Mouse (Mus musculus) right cerebral cortex, adult 18-20 months (tissue): ENCODE measurements around the gene Stab1.

Experiments used
- DNase-seq: peaks from one replicate; pipeline ENCODE4 v3.0.0; 2022; ENCODE audit warnings: mixed read lengths

The Stab1 gene

DNA sequence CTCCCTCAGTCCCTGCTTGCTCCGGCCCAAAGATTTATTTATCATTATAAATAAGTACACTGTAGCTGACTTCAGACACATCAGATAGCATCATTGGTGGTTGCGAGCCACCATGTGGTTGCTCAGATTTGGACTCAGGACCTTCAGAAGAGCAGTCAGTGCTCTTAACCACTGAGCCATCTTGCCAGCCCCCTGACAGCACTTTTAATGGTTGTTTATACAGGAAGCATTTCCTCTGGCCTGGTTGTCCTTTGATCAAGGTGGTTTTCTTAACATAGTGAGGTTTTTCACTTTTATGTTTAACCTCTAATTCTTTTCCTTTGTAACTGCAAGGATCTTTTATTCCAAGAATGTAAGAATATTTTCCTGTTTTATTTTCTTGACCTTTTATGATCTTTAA lies 26.0 kb upstream of the Stab1 start:
- DNase-seq: no peak

- DNase-seq: no peak
Measured at GRCm38 (mm10) chr14:31193791-31194190, 25.4 kb upstream of the Stab1 start.

GRCm38 (mm10) chr14:31191936-31192335 lies 23.5 kb upstream of the Stab1 start:
- DNase-seq: no peak

DNA sequence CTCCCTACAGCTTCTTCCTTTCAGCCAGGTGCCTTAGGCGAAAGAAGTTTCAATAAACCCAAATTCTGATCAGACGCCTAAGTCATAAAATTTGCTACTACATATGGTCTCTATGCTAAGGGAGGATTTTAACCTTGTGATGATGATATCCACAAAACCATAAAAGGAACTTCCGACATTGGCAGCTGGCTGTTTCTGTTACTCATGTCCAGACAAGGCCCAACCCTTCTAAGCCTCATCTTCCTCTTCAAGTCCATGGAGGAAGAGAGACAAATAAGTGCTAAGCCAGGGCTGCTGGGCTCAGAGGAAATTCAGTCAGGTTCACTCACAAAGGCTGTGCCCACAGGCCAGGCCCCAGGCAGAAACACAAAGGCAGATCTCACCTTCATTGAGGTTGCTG lies 20.9 kb upstream of the Stab1 start:
- DNase-seq: no peak

- DNase-seq: no peak
Measured at GRCm38 (mm10) chr14:31188771-31189181, 20.3 kb upstream of the Stab1 start.

GRCm38 (mm10) chr14:31186656-31187055 lies 18.2 kb upstream of the Stab1 start:
- no peak for DNase-seq

DNA sequence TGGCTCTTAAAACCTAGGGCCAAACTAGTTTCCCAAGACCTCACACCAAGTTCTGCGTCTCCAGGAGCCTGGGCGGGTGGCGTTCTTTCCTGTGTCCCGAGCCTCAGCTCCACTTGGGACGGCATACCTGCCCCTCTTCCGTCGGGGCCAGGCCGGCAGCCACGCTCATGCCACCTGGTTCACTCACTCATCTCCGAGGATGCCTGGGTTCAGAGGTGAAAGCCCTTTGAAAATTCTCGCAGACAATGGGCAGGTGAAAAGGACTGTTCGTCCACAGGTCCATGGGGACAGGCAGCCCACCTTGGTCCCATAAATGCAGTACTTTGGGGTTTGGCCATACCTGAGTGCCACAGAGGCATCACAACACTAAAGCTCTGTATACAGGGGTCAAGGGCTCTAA lies 15.8 kb upstream of the Stab1 start:
- DNase-seq: no peak

DNA sequence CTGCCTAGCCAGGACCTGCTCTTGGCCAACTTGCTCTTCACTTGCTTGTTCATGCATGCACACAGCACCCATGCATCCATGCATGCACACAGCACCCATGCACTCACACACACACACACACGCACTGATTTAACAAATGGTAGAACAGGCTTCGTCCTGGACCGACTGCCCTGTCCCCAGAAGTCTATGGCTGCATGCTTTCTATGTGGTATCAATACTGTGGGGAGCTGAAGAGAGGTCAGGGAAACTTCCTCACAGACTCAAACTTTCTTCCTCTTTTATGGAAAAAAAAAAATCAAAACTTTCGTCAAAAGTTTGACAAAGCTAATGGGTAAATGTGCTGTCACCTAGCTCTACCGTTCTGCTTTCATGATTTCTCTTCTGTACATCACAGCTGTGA lies 15.1 kb upstream of the Stab1 start:
- no peak for DNase-seq

- no peak for DNase-seq
Measured at GRCm38 (mm10) chr14:31182786-31183290, 14.4 kb upstream of the Stab1 start.

GRCm38 (mm10) chr14:31181512-31181911 lies 13.1 kb upstream of the Stab1 start:
- no peak for DNase-seq

DNA sequence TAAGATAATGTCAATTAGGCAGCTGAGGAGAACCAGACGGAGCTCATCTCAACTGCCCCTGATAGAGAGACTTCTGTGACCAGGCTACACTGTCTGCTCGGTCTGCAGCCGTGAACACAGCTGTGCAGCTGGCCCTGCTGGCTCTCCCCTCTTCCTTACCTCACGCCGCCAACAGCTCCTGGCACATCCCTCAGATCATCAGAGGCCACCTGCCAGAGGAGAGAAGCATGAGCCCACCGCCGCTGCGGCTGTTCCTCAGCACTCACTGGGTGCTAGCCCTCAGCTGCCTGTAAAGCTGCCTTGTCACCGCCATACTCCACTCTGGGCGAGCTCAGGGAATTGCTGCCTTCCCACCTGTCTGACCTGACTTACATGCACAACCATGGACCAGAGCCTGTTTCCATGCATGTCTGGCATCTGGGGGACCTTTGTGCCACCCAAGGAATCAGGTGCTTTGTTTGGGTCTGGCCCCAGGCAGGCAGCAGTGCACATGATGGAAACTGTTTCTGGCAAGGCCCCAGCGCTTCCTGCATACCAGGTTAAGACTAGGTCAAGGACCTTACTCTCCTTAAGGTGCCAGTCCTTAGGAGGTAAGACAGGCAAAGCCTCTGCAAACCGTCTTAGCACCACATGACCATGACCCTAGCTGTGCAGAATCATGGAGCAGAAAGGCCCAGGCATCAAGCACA lies 11.4 kb upstream of the Stab1 start:
- no peak for DNase-seq

- DNase-seq: no peak
Measured at GRCm38 (mm10) chr14:31177715-31178114, 9.3 kb upstream of the Stab1 start.

- no peak for DNase-seq
Measured at GRCm38 (mm10) chr14:31177287-31177686, 8.8 kb upstream of the Stab1 start.

- no peak for DNase-seq
Measured at GRCm38 (mm10) chr14:31173537-31173936, 5.1 kb upstream of the Stab1 start.

- no peak for DNase-seq
Measured at GRCm38 (mm10) chr14:31172781-31173455, 4.5 kb upstream of the Stab1 start.

GRCm38 (mm10) chr14:31171821-31172220 lies 3.4 kb upstream of the Stab1 start:
- DNase-seq: no peak

- no peak for DNase-seq
Measured at GRCm38 (mm10) chr14:31171386-31171785, 2.9 kb upstream of the Stab1 start.

- DNase-seq: no peak
Measured at GRCm38 (mm10) chr14:31170963-31171362, 2.5 kb upstream of the Stab1 start.

- no peak for DNase-seq
Measured at GRCm38 (mm10) chr14:31169508-31169907, 1.1 kb upstream of the Stab1 start.

- DNase-seq: no peak
Measured at GRCm38 (mm10) chr14:31166827-31167226, 1.6 kb downstream of the Stab1 start.

- DNase-seq: no peak
Measured at GRCm38 (mm10) chr14:31165991-31166630, 2.3 kb downstream of the Stab1 start.

DNA sequence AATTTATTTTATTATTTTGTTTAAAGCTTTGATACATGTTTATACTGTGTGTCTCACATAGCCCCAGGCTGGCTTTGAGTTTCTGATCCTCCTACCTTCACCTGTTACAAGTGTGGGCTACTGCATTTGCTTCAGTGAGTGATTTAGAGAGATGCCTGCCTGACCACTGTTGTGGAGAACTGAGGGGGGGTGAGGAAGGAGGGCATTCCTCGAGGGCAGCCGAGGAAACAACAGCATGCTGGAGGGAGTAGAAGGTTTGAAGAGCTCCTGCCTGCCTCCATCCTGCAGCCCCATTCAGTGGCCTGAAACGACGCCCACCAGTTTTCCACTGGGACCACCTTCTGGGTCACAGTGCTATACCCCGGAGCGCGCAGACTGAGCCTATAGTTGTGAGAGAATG lies 3.0 kb downstream of the Stab1 start:
- no peak for DNase-seq

- no peak for DNase-seq
Measured at GRCm38 (mm10) chr14:31165010-31165409, 3.4 kb downstream of the Stab1 start.

DNA sequence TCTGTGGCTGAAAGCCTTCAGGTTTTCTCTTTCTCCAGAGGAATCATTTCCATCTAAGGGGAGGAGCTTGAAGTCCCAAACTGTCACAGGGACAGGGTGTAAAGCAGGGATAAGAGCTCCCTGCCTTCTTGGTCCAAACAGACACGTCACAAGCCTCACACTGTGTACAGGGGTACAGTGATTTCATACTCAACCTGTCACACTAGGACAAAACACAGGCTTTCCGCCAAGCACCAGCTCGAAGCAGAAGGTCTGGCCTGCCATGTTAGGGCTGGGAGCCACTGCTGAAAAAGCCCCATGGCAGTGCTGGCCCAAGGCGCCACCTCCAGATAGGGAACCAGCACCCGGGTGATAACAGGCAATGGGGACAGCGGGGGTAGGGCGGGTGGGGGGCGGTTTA lies 4.4 kb downstream of the Stab1 start:
- DNase-seq: no peak
